Mouse (Mus musculus): ENCODE results near the gene Abca8b.

- TF ChIP-seq CTCF (IDR thresholded peaks at IDR 0.05; ENCODE audit: borderline replicate concordance, extremely low read depth, insufficient read depth, insufficient read length) (no peak), POLR2A (IDR thresholded peaks at IDR 0.05; ENCODE audit: borderline replicate concordance, extremely low read depth, insufficient read depth, insufficient read length, poor library complexity, severe bottlenecking) (no peak)
These were observed 13.8 kb downstream of the Abca8b start for GRCm38 (mm10) chr11:109981872-109982271.

Data from brain, embryonic 14.5 days (tissue).